Mouse (Mus musculus): ENCODE data around the gene Sertad3. TPM values are rescaled to one million over a fixed set of nuclear protein-coding genes. Genes with fewer than 3 reads are reported as not detected.

Sertad3 gene
- 9.7 and 16.8 TPM in 2 replicates for total RNA-seq (2017)

DNA sequence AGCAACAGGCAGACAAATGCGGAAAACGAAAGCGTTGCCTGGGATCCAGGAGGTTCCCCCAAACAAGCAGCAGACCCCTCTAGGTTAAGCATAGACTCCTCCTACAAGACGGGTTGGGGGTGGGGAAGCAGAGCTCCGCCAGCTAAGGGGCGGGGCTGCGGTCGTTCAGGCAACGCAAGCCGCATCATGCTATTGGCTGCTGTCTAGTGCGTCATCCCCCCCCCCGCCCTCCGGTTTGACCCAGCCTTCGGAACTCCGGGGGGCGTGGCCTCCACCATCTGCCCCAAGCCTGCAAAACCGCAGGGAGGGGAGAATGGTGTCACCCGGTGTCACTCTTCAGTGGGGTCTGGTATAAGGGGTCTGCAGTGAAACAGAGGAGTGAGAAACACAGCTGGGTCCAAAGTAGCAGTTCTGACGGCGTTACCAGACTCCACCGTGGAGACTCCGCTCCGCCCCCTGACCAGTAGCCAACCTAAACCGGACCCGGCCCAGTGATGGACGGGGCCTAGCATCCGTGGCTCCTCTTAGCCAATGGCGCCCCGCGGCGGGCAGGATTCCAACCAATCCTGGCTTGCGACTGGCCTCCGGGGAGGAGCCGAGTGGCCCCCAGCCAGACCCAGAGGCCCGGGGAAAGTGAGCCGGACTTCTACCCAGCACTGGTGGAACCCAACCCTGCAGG is at the start of gene Sertad3:
Sertad3 (plus strand) TSS at position 613 of the 679 bp plus-strand sequence.
- ATAC-seq (replicated peaks in 1 of 2; ENCODE audit: insufficient read depth in 1 of 2, low FRiP score in 2 of 2, low TSS enrichment in 1 of 2, low read depth in 1 of 2, poor library complexity in 2 of 2, severe bottlenecking in 2 of 2), result peak; percentile 77 to 80

DNA sequence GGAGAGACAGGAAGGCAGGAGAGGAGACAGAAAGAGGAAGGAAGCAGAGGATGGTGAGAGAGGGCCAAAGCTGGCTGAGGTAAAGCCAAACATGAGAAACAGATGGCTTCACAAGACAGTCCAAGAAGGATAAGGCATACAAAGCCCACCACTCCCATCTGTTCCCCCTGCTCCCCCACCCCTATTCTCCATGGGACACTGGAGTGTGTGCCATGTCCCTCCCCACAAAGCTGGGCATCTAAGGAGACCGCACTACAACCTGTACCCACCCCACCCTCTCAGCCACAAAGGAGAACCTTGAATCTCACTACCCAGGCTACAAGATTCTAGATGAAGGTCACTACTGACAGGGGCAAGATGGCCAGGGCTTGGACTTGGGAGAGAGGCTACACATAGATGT is 46.2 kb upstream of the Sertad3 start:
- ATAC-seq (replicated peaks in 1 of 2; ENCODE audit: insufficient read depth in 1 of 2, low FRiP score in 2 of 2, low TSS enrichment in 1 of 2, low read depth in 1 of 2, poor library complexity in 2 of 2, severe bottlenecking in 2 of 2), result no peak

DNA sequence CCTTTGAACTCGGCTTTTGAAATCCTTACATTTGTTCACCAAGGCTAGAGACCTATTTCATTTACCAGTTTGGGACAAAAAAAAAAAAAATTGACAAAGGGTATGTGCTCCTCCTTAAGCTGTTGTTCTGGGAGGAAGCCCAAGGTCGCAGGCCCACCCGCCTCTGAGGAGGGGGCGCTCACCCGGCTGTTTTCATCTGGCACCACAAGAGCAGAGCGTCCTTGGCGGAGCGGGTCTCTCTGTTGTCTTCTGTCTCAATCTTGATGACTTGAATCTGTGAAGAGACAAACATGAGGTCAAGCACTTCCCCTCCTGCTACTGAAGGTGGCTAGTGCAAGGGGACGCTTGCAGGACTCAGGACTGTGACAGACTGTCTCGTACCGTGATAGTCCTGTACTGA is 45.6 kb upstream of the Sertad3 start:
- no peak for ATAC-seq (replicated peaks in 1 of 2; ENCODE audit: insufficient read depth in 1 of 2, low FRiP score in 2 of 2, low TSS enrichment in 1 of 2, low read depth in 1 of 2, poor library complexity in 2 of 2, severe bottlenecking in 2 of 2)

DNA sequence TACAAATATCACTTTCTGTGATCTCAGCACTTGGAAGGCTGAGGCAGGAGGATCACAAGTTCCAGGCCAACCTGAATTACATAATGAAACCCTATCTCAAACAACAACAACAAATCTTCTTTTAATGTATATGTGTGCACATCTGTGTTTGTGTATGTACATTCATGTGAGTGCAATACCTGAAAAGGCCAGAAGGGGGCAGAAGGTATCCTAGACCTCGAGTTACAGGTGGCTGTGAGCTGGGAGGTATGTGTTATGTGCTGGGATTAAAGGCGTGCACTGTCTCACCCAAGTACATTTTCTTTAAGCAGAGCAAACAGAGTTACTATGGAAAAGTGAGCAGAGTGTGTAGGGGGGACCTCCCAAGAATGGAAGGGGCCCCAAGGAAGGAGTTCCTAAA is 44.4 kb upstream of the Sertad3 start:
- ATAC-seq (replicated peaks in 1 of 2; ENCODE audit: insufficient read depth in 1 of 2, low FRiP score in 2 of 2, low TSS enrichment in 1 of 2, low read depth in 1 of 2, poor library complexity in 2 of 2, severe bottlenecking in 2 of 2), result no peak

DNA sequence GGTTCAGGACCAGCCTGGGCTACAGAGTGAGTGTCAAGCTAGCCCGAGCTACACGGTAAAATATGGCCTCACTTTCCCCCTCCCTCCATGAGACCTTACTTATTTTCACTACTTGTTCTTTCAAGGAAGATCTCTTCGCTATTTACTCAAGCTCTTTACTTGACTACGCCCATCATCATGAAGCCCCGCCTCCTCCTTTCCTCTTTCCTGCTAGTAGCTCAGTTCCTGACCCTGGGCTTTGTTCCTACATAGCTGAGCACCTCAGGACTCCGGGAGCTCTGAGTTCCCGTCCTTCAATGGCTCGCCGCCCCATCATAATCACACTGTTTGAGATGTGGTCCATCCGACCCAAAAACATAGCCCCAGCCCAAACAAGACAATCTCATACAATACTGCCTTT is 40.2 kb upstream of the Sertad3 start:
- ATAC-seq (replicated peaks in 1 of 2; ENCODE audit: insufficient read depth in 1 of 2, low FRiP score in 2 of 2, low TSS enrichment in 1 of 2, low read depth in 1 of 2, poor library complexity in 2 of 2, severe bottlenecking in 2 of 2), result 0 out of 4 replicates have a peak, but pooled peaks of 1 of the 2 experiments have one; percentile 31

DNA sequence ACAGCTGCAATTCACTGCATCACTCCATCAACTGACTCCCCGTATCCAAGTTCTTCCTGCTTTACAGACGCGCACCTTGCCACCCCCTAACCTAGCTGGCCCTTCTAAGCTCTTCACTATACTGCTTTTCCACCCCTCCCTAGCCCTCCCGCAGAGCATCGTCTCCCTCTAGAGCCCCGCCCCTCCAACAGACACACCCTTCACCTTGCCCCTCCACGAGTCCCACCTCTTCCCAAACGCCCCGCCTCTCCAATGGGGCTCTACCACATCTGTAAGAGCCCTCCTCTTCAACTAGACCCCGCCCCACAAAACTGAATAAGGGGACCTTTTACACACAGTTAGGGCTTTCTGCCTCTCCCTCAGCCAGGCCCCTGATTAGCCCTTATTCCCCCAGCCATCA is 39.8 kb upstream of the Sertad3 start:
- 0 out of 4 replicates have a peak, but pooled peaks of 1 of the 2 experiments have one; percentile 2 for ATAC-seq (replicated peaks in 1 of 2; ENCODE audit: insufficient read depth in 1 of 2, low FRiP score in 2 of 2, low TSS enrichment in 1 of 2, low read depth in 1 of 2, poor library complexity in 2 of 2, severe bottlenecking in 2 of 2)

DNA sequence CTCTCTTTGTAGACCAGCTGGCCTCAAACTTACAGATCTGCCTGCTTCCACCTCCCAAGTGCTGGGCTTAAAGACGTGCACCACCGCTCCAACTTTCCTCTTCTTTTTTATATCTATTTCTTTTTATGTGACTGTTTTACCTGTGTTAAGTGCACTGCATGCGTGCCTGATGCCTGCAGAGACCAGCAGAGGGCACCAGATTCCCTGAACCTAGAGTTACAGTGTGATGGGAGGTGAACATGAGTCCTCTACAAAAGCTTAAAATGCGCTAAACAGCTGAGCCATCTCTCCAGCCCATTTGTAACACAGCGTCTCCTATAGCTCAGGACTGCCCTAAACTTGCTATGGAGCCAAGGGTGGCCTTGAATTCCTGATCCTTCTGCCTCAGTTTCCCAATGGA is 36.0 kb upstream of the Sertad3 start:
- ATAC-seq (replicated peaks in 1 of 2; ENCODE audit: insufficient read depth in 1 of 2, low FRiP score in 2 of 2, low TSS enrichment in 1 of 2, low read depth in 1 of 2, poor library complexity in 2 of 2, severe bottlenecking in 2 of 2), result no peak

DNA sequence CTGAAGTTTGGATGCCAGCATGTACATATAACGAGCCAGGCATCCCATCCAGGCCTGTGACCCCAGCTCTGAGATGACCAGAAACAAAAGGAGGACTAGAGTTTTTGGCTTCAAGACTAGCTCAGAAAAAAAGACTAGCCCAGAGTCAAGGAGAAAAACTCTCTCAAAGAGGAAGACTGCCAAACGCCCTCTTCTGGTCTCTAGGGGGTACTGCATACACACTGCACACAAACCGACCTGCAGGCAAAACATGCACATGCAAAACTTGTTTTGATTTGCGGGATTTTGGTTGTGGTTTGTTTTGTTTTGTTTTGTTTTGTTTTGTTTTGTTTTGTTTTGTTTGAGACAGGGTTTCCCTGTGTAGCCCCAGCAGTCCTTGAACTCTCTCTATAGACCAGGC is 33.6 kb upstream of the Sertad3 start:
- ATAC-seq (replicated peaks in 1 of 2; ENCODE audit: insufficient read depth in 1 of 2, low FRiP score in 2 of 2, low TSS enrichment in 1 of 2, low read depth in 1 of 2, poor library complexity in 2 of 2, severe bottlenecking in 2 of 2), result no peak

DNA sequence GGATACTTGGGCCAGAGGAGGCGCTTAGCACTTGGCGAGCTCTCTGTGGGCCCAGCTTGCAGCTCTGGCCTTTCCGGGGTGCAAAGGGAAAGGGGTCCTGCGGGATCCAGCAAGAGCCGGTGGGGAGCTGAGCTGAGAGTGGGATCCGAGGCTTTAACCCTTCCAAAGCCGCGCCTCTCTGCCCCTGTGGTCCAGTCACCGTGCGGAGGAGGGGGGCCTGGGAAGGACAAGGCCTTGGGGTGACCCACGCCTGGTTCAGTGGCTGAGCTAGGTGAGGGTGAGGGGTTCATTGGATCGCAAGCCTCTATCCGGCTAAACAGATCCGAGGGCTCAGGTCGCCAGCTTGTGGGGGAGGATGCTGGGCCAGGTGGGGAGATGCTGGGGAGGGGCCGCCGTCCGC is 27.5 kb upstream of the Sertad3 start:
- ATAC-seq (replicated peaks in 1 of 2; ENCODE audit: insufficient read depth in 1 of 2, low FRiP score in 2 of 2, low TSS enrichment in 1 of 2, low read depth in 1 of 2, poor library complexity in 2 of 2, severe bottlenecking in 2 of 2), result no peak

DNA sequence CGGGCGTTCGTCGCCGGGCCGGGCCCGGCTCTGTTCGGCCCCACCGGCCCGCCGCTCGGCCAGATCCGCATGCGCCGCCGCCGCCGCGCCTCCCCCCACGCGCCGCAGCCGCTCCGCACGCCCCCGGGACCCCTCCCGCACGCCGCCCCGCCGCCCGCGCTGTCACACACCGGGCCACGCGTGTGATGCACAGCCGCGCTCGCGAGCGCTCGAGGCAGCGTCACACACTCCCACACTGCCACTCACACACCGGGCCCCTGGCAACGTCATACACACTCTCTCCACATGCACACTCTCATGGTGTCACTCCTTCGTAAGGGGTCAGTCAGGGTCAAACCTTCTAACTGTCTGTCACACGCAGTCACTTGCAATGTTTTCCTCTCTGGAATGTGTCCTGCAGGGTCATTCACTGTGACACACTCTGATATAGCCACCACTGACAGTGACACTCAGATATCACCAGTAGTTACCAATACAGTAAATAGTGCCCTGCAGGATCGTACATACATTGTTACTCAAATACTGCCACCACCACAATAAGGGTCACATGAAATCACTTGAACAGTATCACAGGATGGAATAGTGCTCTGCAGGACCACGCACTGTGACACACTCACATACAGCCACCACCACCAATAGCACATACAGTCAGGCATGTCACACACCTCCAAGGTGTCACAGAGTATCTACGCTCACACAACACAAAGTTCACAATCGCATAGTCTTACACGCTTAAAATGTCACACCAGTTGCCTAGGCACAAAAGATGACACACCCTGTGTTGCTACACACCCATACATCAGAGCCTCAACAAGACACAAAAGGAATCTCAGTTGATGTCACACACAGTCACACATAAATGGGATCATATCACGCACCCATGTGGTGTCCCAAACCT is 26.8 kb upstream of the Sertad3 start:
- ATAC-seq (replicated peaks in 1 of 2; ENCODE audit: insufficient read depth in 1 of 2, low FRiP score in 2 of 2, low TSS enrichment in 1 of 2, low read depth in 1 of 2, poor library complexity in 2 of 2, severe bottlenecking in 2 of 2), result peak in 1 of 2 experiments; percentile 6; a peak in 1 of 4 replicates

DNA sequence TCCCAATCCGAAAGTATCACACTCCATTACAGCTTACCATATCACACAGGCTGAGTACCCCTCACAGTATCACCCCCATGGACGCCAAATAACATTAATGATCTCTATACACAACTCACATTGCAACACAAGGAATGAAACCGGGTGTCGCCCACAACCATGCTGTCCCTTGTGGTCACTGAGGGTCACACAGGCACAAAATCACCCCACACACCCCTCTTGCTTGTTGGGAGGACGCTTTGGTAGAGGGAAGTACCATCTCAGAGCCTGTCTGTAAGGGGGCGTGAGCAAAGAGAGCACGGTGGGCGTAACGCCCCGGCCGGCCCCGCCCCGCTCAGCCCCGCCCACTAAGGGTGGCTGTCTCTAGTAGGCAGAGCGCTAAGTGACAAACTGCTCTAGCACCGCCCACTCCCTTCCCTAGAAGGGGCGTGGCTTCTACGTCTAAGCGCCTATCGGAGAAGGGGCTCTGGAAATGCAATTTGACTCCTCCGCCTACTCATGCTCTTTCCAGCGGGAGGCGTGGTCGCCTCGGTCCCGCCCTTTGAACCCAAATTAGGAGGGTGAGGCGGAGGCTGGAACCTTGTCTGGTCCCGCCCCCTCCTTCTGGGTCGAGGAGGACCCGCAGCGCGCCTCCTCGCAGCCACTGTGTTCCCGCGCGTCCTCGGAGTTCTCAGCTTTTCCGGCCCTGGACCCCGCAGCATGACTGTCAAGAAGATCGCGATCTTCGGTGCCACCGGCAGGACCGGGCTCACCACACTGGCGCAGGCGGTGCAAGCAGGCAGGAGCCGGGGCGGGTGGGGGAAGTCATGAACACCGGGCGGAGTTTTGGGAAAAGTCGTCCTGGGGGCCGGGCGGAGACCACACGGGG is 25.9 kb upstream of the Sertad3 start, which contains the start of the genes Sptbn4 and Blvrb:
Sptbn4 (minus strand) TSS at position 268 of the 868 bp plus-strand sequence.
Blvrb (plus strand) TSS at position 560 of the 868 bp plus-strand sequence.
- peak; percentile 80 to 89 for ATAC-seq (replicated peaks in 1 of 2; ENCODE audit: insufficient read depth in 1 of 2, low FRiP score in 2 of 2, low TSS enrichment in 1 of 2, low read depth in 1 of 2, poor library complexity in 2 of 2, severe bottlenecking in 2 of 2)

DNA sequence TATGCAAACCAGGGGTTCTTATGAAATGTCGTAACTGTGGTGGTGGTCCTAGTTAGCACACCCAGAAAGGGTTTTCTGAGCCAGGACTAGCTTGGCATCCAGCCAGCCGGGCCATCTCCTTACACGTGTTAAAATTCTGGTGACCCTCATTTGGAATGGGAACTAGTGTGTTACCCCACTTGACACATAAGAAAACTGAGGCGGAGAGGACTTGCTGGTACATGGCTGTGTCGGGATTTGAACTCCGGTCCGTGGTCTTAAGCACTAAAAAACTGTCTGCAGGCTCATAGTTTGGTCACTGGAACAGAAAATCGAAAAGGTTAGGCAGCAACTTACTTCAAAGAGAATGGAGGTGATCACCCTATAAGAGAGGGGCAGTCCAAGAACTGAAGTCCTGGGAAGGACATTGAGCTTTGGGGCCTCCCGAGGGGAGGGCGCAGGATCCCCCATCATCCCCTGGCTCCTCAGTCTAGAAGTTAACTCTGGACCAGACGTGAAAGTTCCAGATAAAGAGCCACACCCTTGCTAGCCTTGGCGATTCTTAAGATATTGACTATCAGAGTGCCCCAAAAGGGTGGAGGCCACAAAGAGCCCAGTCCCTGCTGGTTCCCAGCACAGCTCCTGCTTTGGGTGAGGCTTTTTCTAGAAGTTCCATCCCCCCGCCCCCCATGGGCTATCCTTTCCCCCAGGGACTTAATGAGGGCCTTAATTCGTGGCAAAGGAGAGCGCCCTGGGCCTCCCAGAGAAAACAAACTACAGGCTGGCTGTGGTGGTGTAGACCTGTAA is 25.0 kb upstream of the Sertad3 start:
- ATAC-seq (replicated peaks in 1 of 2; ENCODE audit: insufficient read depth in 1 of 2, low FRiP score in 2 of 2, low TSS enrichment in 1 of 2, low read depth in 1 of 2, poor library complexity in 2 of 2, severe bottlenecking in 2 of 2), result no peak

DNA sequence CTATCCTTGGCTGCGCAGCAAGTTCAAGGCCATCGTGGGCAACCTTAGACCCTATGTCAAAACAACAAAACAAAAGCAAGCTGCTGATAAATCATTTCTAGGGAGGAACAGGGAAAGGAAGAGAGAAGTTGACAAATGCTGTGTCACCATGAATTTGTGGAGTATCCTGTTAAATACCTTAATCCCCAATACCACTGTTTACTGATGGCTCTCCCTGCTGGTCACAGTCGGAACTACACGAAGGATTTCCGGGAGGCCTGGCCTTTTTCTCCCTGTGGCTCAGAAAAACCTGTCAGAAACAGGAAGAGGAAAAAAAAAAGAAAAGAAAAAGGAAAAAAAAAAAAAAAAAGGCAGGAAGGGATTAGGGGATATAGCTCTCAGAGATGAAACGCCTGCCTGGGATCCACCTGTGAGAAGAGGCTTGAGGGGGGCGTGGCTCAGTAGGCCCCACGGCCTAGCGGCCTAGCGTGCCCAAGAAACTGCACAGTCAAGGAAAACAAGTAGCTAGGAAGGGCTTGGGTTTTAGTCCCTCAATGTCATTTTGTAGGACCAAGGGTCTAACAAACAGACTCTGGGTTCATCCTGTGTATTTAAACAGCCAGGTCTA is 24.2 kb upstream of the Sertad3 start:
- ATAC-seq (replicated peaks in 1 of 2; ENCODE audit: insufficient read depth in 1 of 2, low FRiP score in 2 of 2, low TSS enrichment in 1 of 2, low read depth in 1 of 2, poor library complexity in 2 of 2, severe bottlenecking in 2 of 2), result no peak

DNA sequence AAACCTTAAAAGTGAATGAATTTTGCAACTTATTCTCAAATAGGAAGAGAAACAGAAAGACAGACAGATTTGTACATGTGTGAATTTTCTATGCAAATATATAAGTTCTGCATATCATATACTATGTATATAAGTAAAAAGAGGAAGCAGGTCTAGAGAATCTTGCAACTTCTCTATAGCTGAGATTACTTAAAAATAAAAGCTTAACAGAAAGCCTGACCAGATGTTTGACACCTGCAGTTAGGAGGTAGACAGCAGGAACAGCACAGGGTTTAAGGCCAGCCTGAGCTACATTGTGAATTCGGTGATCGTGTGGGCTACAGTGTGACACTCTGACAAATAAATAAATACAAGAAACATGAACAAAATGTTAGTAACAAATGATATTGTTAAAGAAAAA is 22.2 kb upstream of the Sertad3 start:
- no peak for ATAC-seq (replicated peaks in 1 of 2; ENCODE audit: insufficient read depth in 1 of 2, low FRiP score in 2 of 2, low TSS enrichment in 1 of 2, low read depth in 1 of 2, poor library complexity in 2 of 2, severe bottlenecking in 2 of 2)

DNA sequence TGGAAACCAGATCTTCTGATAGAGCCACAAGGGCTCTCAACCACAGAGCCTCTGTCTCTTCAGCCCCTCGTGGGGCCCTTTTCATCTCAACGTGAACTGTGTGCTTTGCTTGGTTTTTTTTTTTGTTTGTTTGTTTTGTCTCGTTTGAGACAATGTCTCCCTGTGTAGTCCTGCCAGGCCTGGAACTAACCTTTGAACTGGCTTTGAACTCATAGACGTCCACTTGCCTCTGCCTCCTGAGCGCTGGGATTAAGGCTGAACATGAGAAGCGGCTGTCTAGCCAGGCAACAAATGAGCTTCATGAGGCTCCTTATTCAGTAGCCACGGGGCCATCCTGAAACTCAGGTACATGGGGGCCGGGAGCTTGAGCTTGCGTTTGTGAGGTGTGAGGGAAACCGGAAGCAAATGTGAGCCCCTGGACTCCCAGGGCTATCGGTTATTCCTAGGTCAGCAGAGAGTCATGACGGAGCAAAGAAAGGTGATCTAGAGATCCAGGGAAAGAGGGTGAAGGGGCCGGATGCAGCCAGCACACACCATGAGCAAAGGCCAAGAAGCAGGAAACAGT is 21.3 kb upstream of the Sertad3 start:
- ATAC-seq (replicated peaks in 1 of 2; ENCODE audit: insufficient read depth in 1 of 2, low FRiP score in 2 of 2, low TSS enrichment in 1 of 2, low read depth in 1 of 2, poor library complexity in 2 of 2, severe bottlenecking in 2 of 2), result no peak

DNA sequence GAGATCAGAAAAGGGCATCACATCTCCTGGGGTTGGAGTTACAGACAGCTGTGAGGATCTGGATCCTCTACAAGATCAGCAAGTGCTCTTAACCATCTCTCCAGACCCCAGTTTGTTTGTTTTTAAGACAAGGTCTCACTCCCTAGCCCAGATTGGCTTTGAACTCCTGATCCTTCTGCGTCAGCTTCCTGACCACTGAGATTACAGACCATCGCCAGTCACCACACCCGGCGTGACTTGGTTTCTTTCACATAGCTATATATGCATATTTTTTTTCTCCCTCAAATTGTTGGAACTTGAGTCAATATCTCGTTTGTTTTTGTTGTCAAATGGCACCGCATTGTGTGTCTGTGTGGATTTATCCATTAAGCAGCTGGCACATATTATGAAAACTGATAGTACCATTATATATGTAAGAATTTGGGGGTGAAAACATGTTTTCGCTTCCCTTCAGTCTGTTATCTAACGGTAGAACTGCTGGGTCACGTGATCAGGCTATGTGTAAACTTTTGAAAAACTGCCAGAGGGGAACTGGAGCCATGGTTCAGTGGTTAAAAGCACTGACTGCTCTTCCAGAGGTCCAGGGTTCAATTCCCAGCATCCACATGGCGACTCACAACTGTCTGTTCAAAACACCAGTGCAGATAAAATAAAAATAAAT is 19.0 kb upstream of the Sertad3 start:
- no peak for ATAC-seq (replicated peaks in 1 of 2; ENCODE audit: insufficient read depth in 1 of 2, low FRiP score in 2 of 2, low TSS enrichment in 1 of 2, low read depth in 1 of 2, poor library complexity in 2 of 2, severe bottlenecking in 2 of 2)
